Mouse (Mus musculus): ENCODE measurements at regions not wholly inside any gene's neighbourhood (a gene's known extent, or its start where the extent isn't known, plus 50 kb on each side); places are given as distances from the start of the nearest gene placed in this dataset.

DNA sequence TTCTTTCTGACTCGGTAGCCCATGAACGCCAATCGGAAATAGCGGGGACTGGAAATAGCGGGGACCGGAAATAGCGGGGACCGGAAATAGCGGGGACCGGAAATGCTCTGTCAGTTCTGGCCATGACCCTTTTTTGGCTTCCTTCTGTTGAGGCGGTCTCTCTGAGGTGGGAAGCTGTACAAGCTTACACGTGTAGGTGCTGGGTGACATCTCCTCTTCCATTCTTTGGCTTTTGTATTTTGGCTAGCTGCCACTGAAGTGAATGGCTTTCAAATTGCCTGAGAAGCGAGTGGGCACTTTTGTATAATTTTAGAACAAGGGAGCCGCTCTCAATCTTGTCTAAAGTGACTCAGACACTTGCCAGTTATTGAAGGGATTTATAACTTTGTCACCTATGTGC lies 414.3 kb upstream of the Adgrl2 start:
- no peak for TF ChIP-seq CTCF (conservative IDR thresholded peaks at IDR 0.05; ENCODE audit: low read length)
- no peak for TF ChIP-seq POU5F1 (IDR thresholded peaks at IDR 0.05; ENCODE audit: borderline replicate concordance, low read length)
